Mouse (Mus musculus): ENCODE results near the gene Dus4l. TPM values are rescaled to one million over a fixed set of nuclear protein-coding genes. Genes with fewer than 3 reads are reported as not detected.
"Not testable (repeated sequence)": the region's sequence is repeated elsewhere in the genome, so short reads cannot be mapped to it uniquely, and the experiment has no call there.

The Dus4l gene
- polyA plus RNA-seq, 1 experiment from 2014 or later = 2.4 TPM

- not testable (repeated sequence) for H3K79me2 ChIP-seq (ENCODE audit: inconsistent target); H3K27ac ChIP-seq; H3K4me3 ChIP-seq (ENCODE audit: inconsistent target)
- WGBS (ENCODE audit: missing documents) = 97% methylated on average over 7 of the region's 9 CpGs
- peaks cover 13% of the 10 kb centered on the region; the same call in 1 of the 2 replicates for H3K36me3 ChIP-seq (ENCODE audit: inconsistent target)
These were observed 26.2 kb downstream of the Dus4l start for GRCm38 (mm10) chr12:31628396-31628795.

- H3K36me3 ChIP-seq (ENCODE audit: inconsistent target) = peaks cover 13% of the 10 kb centered on the region; the same call in 1 of the 2 replicates
- no peak overlapping the region for H3K4me3 ChIP-seq (ENCODE audit: inconsistent target)
- WGBS (ENCODE audit: missing documents) = 100% methylated on average over 1 of the region's 1 CpGs
- no peaks in the 10 kb centered on the region for H3K79me2 ChIP-seq (ENCODE audit: inconsistent target)
- no peak overlapping the region for H3K27ac ChIP-seq
These were observed 29.6 kb downstream of the Dus4l start for GRCm38 (mm10) chr12:31625016-31625415.

- no peak overlapping the region for H3K27ac ChIP-seq
- H3K36me3 ChIP-seq (ENCODE audit: inconsistent target) = peaks cover 17% of the 10 kb centered on the region
- no peak overlapping the region for H3K4me3 ChIP-seq (ENCODE audit: inconsistent target)
- 95% methylated on average over 8 of the region's 8 CpGs for WGBS (ENCODE audit: missing documents)
- no peaks in the 10 kb centered on the region for H3K79me2 ChIP-seq (ENCODE audit: inconsistent target)
These were observed 34.5 kb downstream of the Dus4l start for GRCm38 (mm10) chr12:31620106-31620505.

GRCm38 (mm10) chr12:31613353-31613752 is 41.3 kb downstream of the Dus4l start:
- Histone ChIP-seq H3K36me3 (ENCODE audit: inconsistent target) (peaks cover 13% of the 10 kb centered on the region), H3K27ac (no peak overlapping the region), H3K4me3 (ENCODE audit: inconsistent target) (no peak overlapping the region), H3K79me2 (ENCODE audit: inconsistent target) (no peaks in the 10 kb centered on the region)
- WGBS (ENCODE audit: missing documents) = 93% methylated on average over 4 of the region's 4 CpGs

GRCm38 (mm10) chr12:31608138-31608537 is 46.5 kb downstream of the Dus4l start:
- Histone ChIP-seq H3K27ac (no peak overlapping the region), H3K4me3 (ENCODE audit: inconsistent target) (no peak overlapping the region), H3K79me2 (ENCODE audit: inconsistent target) (no peaks in the 10 kb centered on the region), H3K36me3 (ENCODE audit: inconsistent target) (peaks cover 3% of the 10 kb centered on the region; the same call in 1 of the 2 replicates)
- WGBS (ENCODE audit: missing documents) = 93% methylated on average over 3 of the region's 3 CpGs

- H3K27ac ChIP-seq = no peak overlapping the region
- no peaks in the 10 kb centered on the region for H3K79me2 ChIP-seq (ENCODE audit: inconsistent target)
- peaks cover under 1% of the 10 kb centered on the region; the same call in 1 of the 2 replicates for H3K36me3 ChIP-seq (ENCODE audit: inconsistent target)
- H3K4me3 ChIP-seq (ENCODE audit: inconsistent target) = no peak overlapping the region
- 86% methylated on average over 3 of the region's 3 CpGs for WGBS (ENCODE audit: missing documents)
These were observed 49.7 kb downstream of the Dus4l start for GRCm38 (mm10) chr12:31604894-31605293.

GRCm38 (mm10) chr12:31603586-31603985 is 51.0 kb downstream of the Dus4l start:
- Histone ChIP-seq H3K27ac (no peak overlapping the region), H3K4me3 (ENCODE audit: inconsistent target) (no peak overlapping the region), H3K36me3 (ENCODE audit: inconsistent target) (peaks cover 4% of the 10 kb centered on the region; the same call in 1 of the 2 replicates), H3K79me2 (ENCODE audit: inconsistent target) (no peaks in the 10 kb centered on the region)
- 87% methylated on average over 6 of the region's 6 CpGs for WGBS (ENCODE audit: missing documents)

GRCm38 (mm10) chr12:31594296-31594695 is 60.3 kb downstream of the Dus4l start:
- Histone ChIP-seq H3K27ac (no peak overlapping the region), H3K79me2 (ENCODE audit: inconsistent target) (no peaks in the 10 kb centered on the region), H3K36me3 (ENCODE audit: inconsistent target) (no peaks in the 10 kb centered on the region), H3K4me3 (ENCODE audit: inconsistent target) (no peak overlapping the region)
- WGBS (ENCODE audit: missing documents) = 96% methylated on average over 3 of the region's 3 CpGs

- no peaks in the 10 kb centered on the region for H3K79me2 ChIP-seq (ENCODE audit: inconsistent target)
- H3K36me3 ChIP-seq (ENCODE audit: inconsistent target) = no peaks in the 10 kb centered on the region
- H3K4me3 ChIP-seq (ENCODE audit: inconsistent target) = no peak overlapping the region
- WGBS (ENCODE audit: missing documents) = 80% methylated on average over 3 of the region's 3 CpGs
- H3K27ac ChIP-seq = no peak overlapping the region
These were observed 62.6 kb downstream of the Dus4l start for GRCm38 (mm10) chr12:31592011-31592410.

Other genes with a start within 250 kb of the Dus4l start
- 10.6 to 23.4 TPM (median 11.5 TPM) in 3 replicates for gene Cbll1, start 155.2 kb downstream of the Dus4l start, polyA plus RNA-seq (2018)
- gene Slc26a4, start 94.9 kb downstream of the Dus4l start, polyA plus RNA-seq (2018) = not detected in 3 replicates
- gene Bcap29, start 20.2 kb downstream of the Dus4l start, polyA plus RNA-seq (2018) = 38.4 to 85.4 TPM (median 50.6 TPM) in 3 replicates
- 23.2 to 30.6 TPM (median 27.4 TPM) in 3 replicates for gene Cog5, start within 50 bp of the Dus4l start, polyA plus RNA-seq (2018)
- gene Gpr22, start 59.1 kb upstream of the Dus4l start, polyA plus RNA-seq (2018) = not detected in 3 replicates